Mouse (Mus musculus): Measurements from ENCODE around the gene Gm17268.

DNA sequence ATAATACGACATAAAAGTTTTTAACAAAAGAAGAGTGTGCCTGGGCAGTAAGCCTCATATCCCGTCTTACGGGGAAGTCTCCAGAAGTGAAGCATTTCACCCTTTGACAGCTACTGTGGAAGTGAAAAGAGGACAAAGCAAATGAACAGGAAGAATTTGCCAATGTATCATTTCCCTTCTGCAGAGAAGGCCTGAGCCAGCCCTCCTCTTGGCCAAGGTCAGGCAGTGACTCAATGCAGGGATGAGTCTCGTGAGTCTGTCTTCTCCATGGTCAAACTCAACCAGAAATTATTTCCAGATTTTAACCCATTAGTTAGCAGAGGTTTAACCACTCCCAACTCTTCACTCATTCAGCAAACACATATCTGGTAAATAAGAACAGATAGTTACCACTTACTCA is 14.6 kb downstream of the Gm17268 start:
- TF ChIP-seq POLR2A (IDR thresholded peaks at IDR 0.05; ENCODE audit: control insufficient read depth, low read depth, low read length) (no peak), CTCF (IDR thresholded peaks at IDR 0.05; ENCODE audit: control insufficient read depth, insufficient read depth, insufficient replicate concordance, low read depth, low read length) (no peak)

Measured in testis, adult 2 months (tissue).